7 mouse cellular contexts compared by ENCODE assay signal in genomic region chr11:82235551-82236207, GRCm38 (mm10).
DNase-seq lines count a peak whose midpoint lies in the region; ATAC-seq and TF ChIP-seq lines count a peak whose summit lies in the region.

No protein-coding gene starts in this region.

- DNase-seq in urinary bladder, postnatal 14 days (ENCODE audit: low spot score), result peak; percentile 12
- DNase-seq in urinary bladder, postnatal 10 days (ENCODE audit: low spot score), result no peak
- peak; percentile 53 for DNase-seq in embryonic facial prominence, embryonic 10.5 days (ENCODE audit: low spot score)
- peak; percentile 93 for DNase-seq in hindbrain, embryonic 14.5 days (ENCODE audit: low spot score)
- DNase-seq in lung, embryonic 14.5 days, result peak; percentile 89
- DNase-seq in retina, postnatal 1 day, result peak; percentile 85

- peaks cover 35% of the 10 kb centered on the region for H3K27me3 ChIP-seq in embryonic facial prominence, embryonic 10.5 days (replicated peaks; ENCODE audit: low read depth, poor library complexity, severe bottlenecking)
- no peaks in the 10 kb centered on the region for H3K27me3 ChIP-seq in hindbrain, embryonic 14.5 days (ENCODE audit: control insufficient read depth, insufficient read depth, low read length)
- H3K27me3 ChIP-seq in lung, embryonic 14.5 days (ENCODE audit: insufficient read depth, low read length), result no peaks in the 10 kb centered on the region

- ATAC-seq in hindbrain, embryonic 14.5 days (ENCODE audit: low FRiP score), result peak; percentile 59; the same call in 1 of the 2 replicates
- peak; percentile 58; the same call in 1 of the 2 replicates for ATAC-seq in lung, embryonic 14.5 days (ENCODE audit: insufficient read depth)

- no peak overlapping the region for H3K4me2 ChIP-seq in hindbrain, embryonic 14.5 days (replicated peaks)
- H3K4me2 ChIP-seq in lung, embryonic 14.5 days, result no peak overlapping the region

- no peak overlapping the region for H3K4me3 ChIP-seq in bone marrow, adult 2 months (replicated peaks; ENCODE audit: control insufficient read depth, low read depth, low read length)
- no peak overlapping the region for H3K4me3 ChIP-seq in embryonic facial prominence, embryonic 10.5 days
- no peak overlapping the region for H3K4me3 ChIP-seq in hindbrain, embryonic 14.5 days (replicated peaks; ENCODE audit: low read length)
- no peak overlapping the region for H3K4me3 ChIP-seq in lung, embryonic 14.5 days (ENCODE audit: low read depth, low read length)

- H3K9me3 ChIP-seq in embryonic facial prominence, embryonic 10.5 days, result no peaks in the 10 kb centered on the region
- H3K9me3 ChIP-seq in hindbrain, embryonic 14.5 days (ENCODE audit: control insufficient read depth, low read length), result no peaks in the 10 kb centered on the region
- H3K9me3 ChIP-seq in lung, embryonic 14.5 days (ENCODE audit: low read depth, low read length), result no peaks in the 10 kb centered on the region

- peak; percentile 70 for TF ChIP-seq CTCF in bone marrow, adult 2 months (IDR thresholded peaks at IDR 0.05; ENCODE audit: control insufficient read depth, insufficient read depth, low read length)
- peak; percentile 92 for TF ChIP-seq CTCF in lung, embryonic 14.5 days (IDR thresholded peaks at IDR 0.05; ENCODE audit: low read depth)

- no peaks in the 10 kb centered on the region for H3K4me1 ChIP-seq in bone marrow, adult 2 months (ENCODE audit: control insufficient read depth, insufficient read depth, low read length)
- 0 out of 2 replicates have a peak, but pooled peaks cover 3% of the 10 kb centered on the region for H3K4me1 ChIP-seq in embryonic facial prominence, embryonic 10.5 days
- peaks cover 15% of the 10 kb centered on the region; the same call in 1 of the 2 replicates for H3K4me1 ChIP-seq in hindbrain, embryonic 14.5 days (replicated peaks; ENCODE audit: control insufficient read depth, insufficient read depth, low read length)
- H3K4me1 ChIP-seq in lung, embryonic 14.5 days (ENCODE audit: insufficient read depth), result no peaks in the 10 kb centered on the region

- H3K36me3 ChIP-seq in embryonic facial prominence, embryonic 10.5 days (replicated peaks), result no peaks in the 10 kb centered on the region
- no peaks in the 10 kb centered on the region for H3K36me3 ChIP-seq in hindbrain, embryonic 14.5 days (replicated peaks; ENCODE audit: control insufficient read depth, insufficient read depth)
- no peaks in the 10 kb centered on the region for H3K36me3 ChIP-seq in lung, embryonic 14.5 days (ENCODE audit: insufficient read depth)

- no peak overlapping the region for H3K9ac ChIP-seq in hindbrain, embryonic 14.5 days
- H3K9ac ChIP-seq in lung, embryonic 14.5 days, result no peak overlapping the region

- WGBS in bone marrow, adult 2 months, result 28% methylated on average over 2 of the region's 2 CpGs
- WGBS in embryonic facial prominence, embryonic 10.5 days, result 32% methylated on average over 2 of the region's 2 CpGs
- WGBS in hindbrain, embryonic 14.5 days, result 36% methylated on average over 2 of the region's 2 CpGs
- 29% methylated on average over 2 of the region's 2 CpGs for whole genome bisulfite sequencing in lung, embryonic 14.5 days

- H3K27ac ChIP-seq in bone marrow, adult 2 months (ENCODE audit: control insufficient read depth, insufficient read depth, low read depth, low read length, poor library complexity), result no peak overlapping the region
- no peak overlapping the region for H3K27ac ChIP-seq in embryonic facial prominence, embryonic 10.5 days (replicated peaks)
- no peak overlapping the region for H3K27ac ChIP-seq in hindbrain, embryonic 14.5 days
- H3K27ac ChIP-seq in lung, embryonic 14.5 days (ENCODE audit: low read depth), result no peak overlapping the region

- TF ChIP-seq POLR2A in bone marrow, adult 2 months (IDR thresholded peaks at IDR 0.05; ENCODE audit: borderline replicate concordance, control insufficient read depth, low read depth, low read length), result no peak
